Mouse (Mus musculus): ENCODE measurements at regions not wholly inside any gene's neighbourhood (a gene's known extent, or its start where the extent isn't known, plus 50 kb on each side); places are given as distances from the start of the nearest gene placed in this dataset.
"Not testable (repeated sequence)": the region's sequence is repeated elsewhere in the genome, so short reads cannot be mapped to it uniquely, and the experiment has no call there.

- peak overlapping the region; percentile 55 for H3K4me2 ChIP-seq (replicated peaks; ENCODE audit: low read depth)
- ATAC-seq: peak; percentile 73
- H3K9me3 ChIP-seq (ENCODE audit: control insufficient read depth); H3K4me1 ChIP-seq (replicated peaks; ENCODE audit: control insufficient read depth, insufficient read depth, low read length); H3K4me3 ChIP-seq (ENCODE audit: low read depth, low read length); H3K36me3 ChIP-seq (ENCODE audit: control insufficient read depth, insufficient read depth); H3K27ac ChIP-seq (ENCODE audit: low read depth, low read length); H3K9ac ChIP-seq (ENCODE audit: low read depth, low read length); H3K27me3 ChIP-seq (replicated peaks; ENCODE audit: control insufficient read depth, insufficient read depth, low read length): not testable (repeated sequence)
- WGBS: 4% methylated on average over 40 of the region's 49 CpGs
- peak; percentile 55 for TF ChIP-seq CTCF (IDR thresholded peaks at IDR 0.05; ENCODE audit: low read depth)
These were observed 94.3 kb upstream of the Zfp986 start for GRCm38 (mm10) chr4:145774241-145774761.

- not testable (repeated sequence) for H3K4me2 ChIP-seq (replicated peaks; ENCODE audit: low read depth); ATAC-seq; H3K4me3 ChIP-seq (ENCODE audit: low read depth, low read length); H3K27me3 ChIP-seq (replicated peaks; ENCODE audit: control insufficient read depth, insufficient read depth, low read length); H3K4me1 ChIP-seq (replicated peaks; ENCODE audit: control insufficient read depth, insufficient read depth, low read length); H3K36me3 ChIP-seq (ENCODE audit: control insufficient read depth, insufficient read depth); H3K9me3 ChIP-seq (ENCODE audit: control insufficient read depth); H3K9ac ChIP-seq (ENCODE audit: low read depth, low read length); H3K27ac ChIP-seq (ENCODE audit: low read depth, low read length)
- whole genome bisulfite sequencing: 6% methylated on average over 1 of the region's 6 CpGs
These were observed 93.7 kb upstream of the Zfp986 start for GRCm38 (mm10) chr4:145774884-145775283.

- not testable (repeated sequence) for H3K4me1 ChIP-seq (replicated peaks; ENCODE audit: control insufficient read depth, insufficient read depth, low read length); H3K27ac ChIP-seq (ENCODE audit: low read depth, low read length); H3K4me2 ChIP-seq (replicated peaks; ENCODE audit: low read depth); H3K4me3 ChIP-seq (ENCODE audit: low read depth, low read length); H3K36me3 ChIP-seq (ENCODE audit: control insufficient read depth, insufficient read depth); H3K9me3 ChIP-seq (ENCODE audit: control insufficient read depth); ATAC-seq; H3K27me3 ChIP-seq (replicated peaks; ENCODE audit: control insufficient read depth, insufficient read depth, low read length); H3K9ac ChIP-seq (ENCODE audit: low read depth, low read length)
These were observed 92.1 kb upstream of the Zfp986 start for GRCm38 (mm10) chr4:145776531-145776930.

- H3K36me3 ChIP-seq (ENCODE audit: control insufficient read depth, insufficient read depth); H3K4me1 ChIP-seq (replicated peaks; ENCODE audit: control insufficient read depth, insufficient read depth, low read length); H3K9me3 ChIP-seq (ENCODE audit: control insufficient read depth); H3K27ac ChIP-seq (ENCODE audit: low read depth, low read length); H3K9ac ChIP-seq (ENCODE audit: low read depth, low read length); ATAC-seq; H3K4me3 ChIP-seq (ENCODE audit: low read depth, low read length); H3K27me3 ChIP-seq (replicated peaks; ENCODE audit: control insufficient read depth, insufficient read depth, low read length); H3K4me2 ChIP-seq (replicated peaks; ENCODE audit: low read depth): not testable (repeated sequence)
- WGBS: no CpG with 5 or more reads among the region's 14 CpGs
These were observed 87.2 kb upstream of the Zfp986 start for GRCm38 (mm10) chr4:145781281-145781896.

- WGBS: no CpG with 5 or more reads among the region's 4 CpGs
- H3K4me2 ChIP-seq (replicated peaks; ENCODE audit: low read depth); ATAC-seq: not testable (repeated sequence)
These were observed 53.9 kb upstream of the Zfp986 start for GRCm38 (mm10) chr4:145814674-145815073.

More at GRCm38 (mm10) chr4:145814674-145815073, 53.9 kb upstream of the Zfp986 start:
- H3K36me3 ChIP-seq (ENCODE audit: control insufficient read depth, insufficient read depth); H3K4me1 ChIP-seq (replicated peaks; ENCODE audit: control insufficient read depth, insufficient read depth, low read length); H3K4me3 ChIP-seq (ENCODE audit: low read depth, low read length); H3K9ac ChIP-seq (ENCODE audit: low read depth, low read length); H3K27ac ChIP-seq (ENCODE audit: low read depth, low read length); H3K27me3 ChIP-seq (replicated peaks; ENCODE audit: control insufficient read depth, insufficient read depth, low read length); H3K9me3 ChIP-seq (ENCODE audit: control insufficient read depth): not testable (repeated sequence)
